Mouse (Mus musculus): Measurements from ENCODE around the gene Bmp8a. TPM values are rescaled to one million over a fixed set of nuclear protein-coding genes. Genes with fewer than 3 reads are reported as not detected.
A peak's percentile ranks its signal among the peaks of the same experiment; 100 is the strongest.
"Not testable (repeated sequence)": the region's sequence is repeated elsewhere in the genome, so short reads cannot be mapped to it uniquely, and the experiment has no call there.

Bmp8a gene
- polyA plus RNA-seq, 1 experiment: 1.2 TPM

DNA sequence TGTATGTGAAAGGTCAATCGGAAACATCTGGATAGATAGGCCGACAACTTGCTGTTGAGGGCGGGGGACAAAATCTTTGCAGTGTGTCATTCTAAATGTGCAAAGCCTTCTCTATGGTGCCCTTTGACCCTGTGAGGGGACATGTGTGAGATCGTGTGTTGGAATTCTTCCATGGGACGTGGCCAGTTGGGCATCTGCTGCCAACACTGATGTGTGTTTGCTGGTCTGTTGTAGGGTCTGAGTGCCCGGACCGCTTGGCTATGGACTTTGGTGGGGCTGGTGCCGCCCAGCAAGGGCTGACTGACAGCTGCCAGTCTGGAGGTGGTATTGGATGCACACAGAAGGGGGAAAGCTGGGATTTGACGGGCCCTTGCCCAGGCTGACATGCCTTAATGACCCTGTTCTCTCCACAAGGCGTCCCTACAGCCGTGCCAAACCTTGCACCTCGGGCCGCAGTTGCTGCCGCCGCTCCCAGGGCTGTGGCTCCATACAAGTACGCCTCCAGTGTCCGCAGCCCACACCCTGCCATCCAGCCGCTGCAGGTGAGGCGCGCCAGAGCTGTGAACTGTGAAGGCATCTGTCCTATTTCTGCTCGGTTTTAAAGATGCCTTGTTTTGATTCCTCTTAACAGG is 47.4 kb downstream of the Bmp8a start:
- no peak overlapping the region for H3ac ChIP-seq (ENCODE audit: control insufficient read depth, insufficient read length)
- no peak overlapping the region for H3K4me3 ChIP-seq
- H3K79me2 ChIP-seq (ENCODE audit: control insufficient read depth, insufficient read depth): no peaks in the 10 kb centered on the region
- H3K36me3 ChIP-seq (ENCODE audit: control insufficient read depth, insufficient read depth): peaks cover 54% of the 10 kb centered on the region
- H3K4me2 ChIP-seq (ENCODE audit: low read depth): no peak overlapping the region
- no peaks in the 10 kb centered on the region for H3K27me3 ChIP-seq (ENCODE audit: control insufficient read depth, insufficient read depth, insufficient read length)
- TF ChIP-seq POLR2A (IDR thresholded peaks at IDR 0.05; ENCODE audit: insufficient read length, low read depth) (no peak), REST (IDR thresholded peaks at IDR 0.05; ENCODE audit: insufficient read depth, insufficient read length) (no peak), MYOD1 (IDR thresholded peaks at IDR 0.05; ENCODE audit: control insufficient read depth in 1 of 3, insufficient read length in 2 of 3, low read depth in 2 of 3) (peak in 1 of 3 experiments; percentile 17)

DNA sequence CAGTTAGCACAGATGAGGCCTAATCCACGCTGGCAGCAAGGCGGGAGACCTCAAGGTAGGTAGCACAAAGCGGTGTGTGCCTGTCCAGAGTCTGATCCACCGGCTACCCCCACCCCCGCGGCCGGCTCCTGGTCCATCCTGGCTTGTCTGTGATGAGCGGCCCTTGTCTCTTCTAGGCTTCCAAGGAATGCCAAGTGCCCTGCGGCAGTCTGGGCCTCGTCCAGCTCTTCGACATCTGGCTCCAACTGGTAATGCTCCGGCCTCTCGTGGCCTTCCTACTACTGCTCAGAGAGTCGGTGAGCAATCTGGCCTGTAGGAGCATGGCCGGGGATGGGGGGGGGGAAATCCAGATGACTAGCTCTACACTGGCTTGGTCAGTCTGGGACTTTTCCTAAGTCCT is 48.0 kb downstream of the Bmp8a start:
- not testable (repeated sequence) for H3K79me2 ChIP-seq (ENCODE audit: control insufficient read depth, insufficient read depth); H3ac ChIP-seq (ENCODE audit: control insufficient read depth, insufficient read length); H3K4me3 ChIP-seq; H3K4me2 ChIP-seq (ENCODE audit: low read depth); H3K27me3 ChIP-seq (ENCODE audit: control insufficient read depth, insufficient read depth, insufficient read length)
- peaks cover 53% of the 10 kb centered on the region for H3K36me3 ChIP-seq (ENCODE audit: control insufficient read depth, insufficient read depth)

DNA sequence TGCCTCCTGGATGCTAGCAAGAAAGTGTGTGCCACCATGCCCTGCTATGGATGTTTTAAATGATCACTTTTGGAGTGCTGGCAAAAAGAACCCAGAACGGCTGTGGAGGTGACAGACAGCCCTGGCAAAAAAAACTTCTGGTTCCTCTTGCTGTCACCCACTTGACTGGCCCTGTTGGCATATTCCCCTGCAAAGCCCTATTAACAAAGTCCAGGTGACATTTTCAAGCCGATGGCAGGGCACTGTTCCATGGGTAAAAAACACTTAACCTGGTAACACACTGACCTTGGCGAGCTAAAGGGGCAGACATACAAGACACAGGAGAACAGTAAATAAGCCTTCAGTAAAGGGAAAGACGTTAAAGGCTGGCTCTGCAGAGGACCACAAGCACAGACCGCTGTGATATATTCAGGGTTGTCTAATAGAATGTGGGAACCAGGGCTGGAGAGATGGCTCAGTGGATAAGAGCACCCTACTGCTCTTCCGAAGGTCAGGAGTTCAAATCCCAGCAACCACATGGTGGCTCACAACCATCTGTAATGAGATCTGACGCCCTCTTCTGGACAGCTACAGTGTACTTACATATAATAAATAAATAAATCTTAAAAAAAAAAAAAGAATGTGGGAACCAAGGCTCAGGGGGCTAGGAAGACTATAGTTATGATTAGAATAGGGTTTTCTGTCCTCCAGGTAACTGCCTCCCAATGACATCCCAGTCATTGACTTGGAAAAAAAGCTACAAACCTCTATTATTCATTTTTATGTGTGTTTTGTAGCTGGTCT is 49.2 kb downstream of the Bmp8a start:
- no peak overlapping the region for H3K4me3 ChIP-seq
- no peak overlapping the region for H3K4me2 ChIP-seq (ENCODE audit: low read depth)
- peaks cover 52% of the 10 kb centered on the region for H3K36me3 ChIP-seq (ENCODE audit: control insufficient read depth, insufficient read depth)
- no peak overlapping the region for H3ac ChIP-seq (ENCODE audit: control insufficient read depth, insufficient read length)
- TF ChIP-seq CEBPB (IDR thresholded peaks at IDR 0.05; ENCODE audit: insufficient read depth, poor library complexity, severe bottlenecking) (no peak), REST (IDR thresholded peaks at IDR 0.05; ENCODE audit: insufficient read depth, insufficient read length) (no peak), SRF (IDR thresholded peaks at IDR 0.05; ENCODE audit: control insufficient read depth, insufficient read length, low read depth) (no peak), MYOG (IDR thresholded peaks at IDR 0.05; ENCODE audit: control insufficient read depth in 1 of 3, insufficient read depth in 1 of 3, insufficient read length in 2 of 3, low read depth in 2 of 3) (no peak), E2F4 (IDR thresholded peaks at IDR 0.05; ENCODE audit: insufficient read depth) (no peak), POLR2AphosphoS2 (IDR thresholded peaks at IDR 0.05; ENCODE audit: insufficient read length, low read depth) (no peak), TCF3 (IDR thresholded peaks at IDR 0.05; ENCODE audit: insufficient read length, low read depth) (no peak), MAX (IDR thresholded peaks at IDR 0.05; ENCODE audit: low read depth) (no peak), TCF12 (IDR thresholded peaks at IDR 0.05; ENCODE audit: insufficient read depth, poor library complexity, severe bottlenecking) (no peak), USF1 (IDR thresholded peaks at IDR 0.05; ENCODE audit: low read depth) (no peak), MYOD1 (IDR thresholded peaks at IDR 0.05; ENCODE audit: control insufficient read depth in 1 of 3, insufficient read length in 2 of 3, low read depth in 2 of 3) (no peak), POLR2A (IDR thresholded peaks at IDR 0.05; ENCODE audit: insufficient read length, low read depth) (no peak)
- H3K27me3 ChIP-seq (ENCODE audit: control insufficient read depth, insufficient read depth, insufficient read length): no peaks in the 10 kb centered on the region
- no peaks in the 10 kb centered on the region for H3K79me2 ChIP-seq (ENCODE audit: control insufficient read depth, insufficient read depth)

DNA sequence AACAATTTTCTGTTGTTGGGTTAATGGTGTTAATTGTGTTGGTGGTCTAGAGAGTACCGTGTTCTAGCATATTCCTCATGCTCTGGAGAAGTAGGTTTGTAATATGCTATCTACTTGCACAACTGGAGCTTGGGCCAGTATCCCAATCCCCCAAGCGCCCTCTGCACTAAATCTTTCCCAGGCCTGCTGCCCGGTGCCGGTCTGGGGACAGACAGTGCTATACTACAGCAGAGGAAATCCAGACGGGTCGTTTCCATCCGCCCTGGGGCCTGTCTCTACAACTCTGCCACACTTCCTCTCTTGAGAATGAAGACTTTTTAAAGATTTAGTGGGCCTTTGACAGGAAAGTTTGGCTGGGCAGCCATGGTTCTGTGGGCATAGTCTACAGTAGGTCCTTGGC is 50.1 kb downstream of the Bmp8a start:
- Histone ChIP-seq H3K4me3 (no peak overlapping the region), H3ac (ENCODE audit: control insufficient read depth, insufficient read length) (no peak overlapping the region), H3K79me2 (ENCODE audit: control insufficient read depth, insufficient read depth) (peaks cover 5% of the 10 kb centered on the region), H3K27me3 (ENCODE audit: control insufficient read depth, insufficient read depth, insufficient read length) (no peaks in the 10 kb centered on the region), H3K36me3 (ENCODE audit: control insufficient read depth, insufficient read depth) (peaks cover 60% of the 10 kb centered on the region), H3K4me2 (ENCODE audit: low read depth) (no peak overlapping the region)
- TF ChIP-seq MYOD1 (IDR thresholded peaks at IDR 0.05; ENCODE audit: control insufficient read depth in 1 of 3, insufficient read length in 2 of 3, low read depth in 2 of 3) (no peak), TCF12 (IDR thresholded peaks at IDR 0.05; ENCODE audit: insufficient read depth, poor library complexity, severe bottlenecking) (no peak), MYOG (IDR thresholded peaks at IDR 0.05; ENCODE audit: control insufficient read depth in 1 of 3, insufficient read depth in 1 of 3, insufficient read length in 2 of 3, low read depth in 2 of 3) (no peak), USF1 (IDR thresholded peaks at IDR 0.05; ENCODE audit: low read depth) (no peak), MAX (IDR thresholded peaks at IDR 0.05; ENCODE audit: low read depth) (no peak), CEBPB (IDR thresholded peaks at IDR 0.05; ENCODE audit: insufficient read depth, poor library complexity, severe bottlenecking) (no peak), POLR2AphosphoS2 (IDR thresholded peaks at IDR 0.05; ENCODE audit: insufficient read length, low read depth) (no peak), SRF (IDR thresholded peaks at IDR 0.05; ENCODE audit: control insufficient read depth, insufficient read length, low read depth) (no peak), E2F4 (IDR thresholded peaks at IDR 0.05; ENCODE audit: insufficient read depth) (no peak), REST (IDR thresholded peaks at IDR 0.05; ENCODE audit: insufficient read depth, insufficient read length) (no peak), POLR2A (IDR thresholded peaks at IDR 0.05; ENCODE audit: insufficient read length, low read depth) (no peak), TCF3 (IDR thresholded peaks at IDR 0.05; ENCODE audit: insufficient read length, low read depth) (no peak)

DNA sequence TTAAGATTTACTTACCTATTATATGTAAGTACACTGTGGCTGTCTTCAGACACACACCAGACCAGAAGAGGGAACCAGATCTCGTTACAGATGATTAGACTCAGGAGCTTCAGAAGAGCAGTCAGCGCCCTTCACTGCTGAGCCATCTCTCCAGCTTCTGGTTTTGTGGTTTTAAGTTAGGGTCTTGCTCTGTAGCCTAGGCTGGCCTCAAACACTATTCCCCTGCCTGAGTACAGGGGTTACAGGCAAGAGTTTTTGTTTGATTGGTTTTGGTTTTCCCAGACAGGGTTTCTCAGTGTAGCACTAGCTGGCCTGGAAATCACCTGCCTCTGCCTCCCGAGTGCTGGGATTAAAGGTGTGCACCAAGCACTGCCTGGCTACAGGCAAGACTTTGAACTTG is 50.7 kb downstream of the Bmp8a start:
- Histone ChIP-seq H3K27me3 (ENCODE audit: control insufficient read depth, insufficient read depth, insufficient read length) (no peaks in the 10 kb centered on the region), H3K36me3 (ENCODE audit: control insufficient read depth, insufficient read depth) (peaks cover 65% of the 10 kb centered on the region), H3ac (ENCODE audit: control insufficient read depth, insufficient read length) (no peak overlapping the region), H3K4me2 (ENCODE audit: low read depth) (no peak overlapping the region), H3K4me3 (no peak overlapping the region), H3K79me2 (ENCODE audit: control insufficient read depth, insufficient read depth) (peaks cover 11% of the 10 kb centered on the region)
- no peak for TF ChIP-seq TCF12 (IDR thresholded peaks at IDR 0.05; ENCODE audit: insufficient read depth, poor library complexity, severe bottlenecking)
- no peak for TF ChIP-seq MYOG (IDR thresholded peaks at IDR 0.05; ENCODE audit: control insufficient read depth in 1 of 3, insufficient read depth in 1 of 3, insufficient read length in 2 of 3, low read depth in 2 of 3)
- TF ChIP-seq POLR2AphosphoS2 (IDR thresholded peaks at IDR 0.05; ENCODE audit: insufficient read length, low read depth): no peak
- TF ChIP-seq TCF3 (IDR thresholded peaks at IDR 0.05; ENCODE audit: insufficient read length, low read depth): no peak
- no peak for TF ChIP-seq MYOD1 (IDR thresholded peaks at IDR 0.05; ENCODE audit: control insufficient read depth in 1 of 3, insufficient read length in 2 of 3, low read depth in 2 of 3)
- TF ChIP-seq E2F4 (IDR thresholded peaks at IDR 0.05; ENCODE audit: insufficient read depth): no peak
- TF ChIP-seq CEBPB (IDR thresholded peaks at IDR 0.05; ENCODE audit: insufficient read depth, poor library complexity, severe bottlenecking): no peak
- no peak for TF ChIP-seq MAX (IDR thresholded peaks at IDR 0.05; ENCODE audit: low read depth)
- no peak for TF ChIP-seq POLR2A (IDR thresholded peaks at IDR 0.05; ENCODE audit: insufficient read length, low read depth)
- TF ChIP-seq REST (IDR thresholded peaks at IDR 0.05; ENCODE audit: insufficient read depth, insufficient read length): no peak
- no peak for TF ChIP-seq USF1 (IDR thresholded peaks at IDR 0.05; ENCODE audit: low read depth)
- TF ChIP-seq SRF (IDR thresholded peaks at IDR 0.05; ENCODE audit: control insufficient read depth, insufficient read length, low read depth): no peak

All from myocyte (in vitro differentiated cells).